Mouse (Mus musculus) monocyte, adult 59 days (primary cell): ENCODE results near the gene Pheta2. TPM values are rescaled to one million over a fixed set of nuclear protein-coding genes. Genes with fewer than 3 reads are reported as not detected.

Source experiments
- total RNA-seq, 2 experiments: library from RNA; stranded (reverse); gene quantifications; one replicate each; pipeline ENCODE4 v1.2.4; 2023

Pheta2 gene
- 1 to 10 TPM; 2.3 to 3.2 TPM for total RNA-seq

GRCm38 (mm10) chr15:82338593-82339112, at the start of gene Pheta2, which contains the start of the genes Naga and Smdt1:
Gene Pheta2, plus strand, starts transcription at chr15:82338942.
Gene Naga, minus strand, starts transcription at chr15:82338925.
Gene Smdt1, plus strand, starts transcription at chr15:82338959.

GRCm38 (mm10) chr15:82298764-82299561, 39.8 kb upstream of the Pheta2 start, which contains the start of gene Wbp2nl:
Gene Wbp2nl, plus strand, starts transcription at chr15:82298954.

GRCm38 (mm10) chr15:82354126-82354945, 15.6 kb downstream of the Pheta2 start, which contains the start of gene Ndufa6:
Gene Ndufa6, minus strand, starts transcription at chr15:82354322.

GRCm38 (mm10) chr15:82379871-82380713, 41.4 kb downstream of the Pheta2 start, which contains the start of gene Cyp2d22:
Gene Cyp2d22, minus strand, starts transcription at chr15:82380260.

GRCm38 (mm10) chr15:82393922-82394321, 55.2 kb downstream of the Pheta2 start, which contains the start of gene Cyp2d11:
Gene Cyp2d11, minus strand, starts transcription at chr15:82394022.

Other genes with a start within 250 kb of the Pheta2 start
- gene Ccdc134, start 211.0 kb upstream of the Pheta2 start, total RNA-seq: 10 to 100 TPM; 29.5 to 50.0 TPM
- 100 to 1,000 TPM; 136 to 148 TPM for gene Srebf2, start 191.8 kb upstream of the Pheta2 start, total RNA-seq
- gene Shisa8, start 126.1 kb upstream of the Pheta2 start, total RNA-seq: not detected
- gene Tnfrsf13c, start 114.6 kb upstream of the Pheta2 start, total RNA-seq: 1 to 10 TPM; 1.2 to 1.8 TPM
- 1 to 10 TPM in 1 of 2 experiments, not detected in 1; 2.2 TPM for gene Cenpm, start 94.2 kb upstream of the Pheta2 start, total RNA-seq
- gene 1500009C09Rik, start 86.5 kb upstream of the Pheta2 start, total RNA-seq: not detected
- gene Sept3, start 64.0 kb upstream of the Pheta2 start, total RNA-seq: under 1 TPM in 1 of 2 experiments, not detected in 1; 0.43 TPM
- not detected for gene Wbp2nl, start 40.0 kb upstream of the Pheta2 start, total RNA-seq
- 100 to 1,000 TPM; 243 to 249 TPM for gene Naga, start within 50 bp of the Pheta2 start, total RNA-seq
- gene Smdt1, start within 50 bp of the Pheta2 start, total RNA-seq: 100 to 1,000 TPM; 114 TPM
- 100 to 1,000 TPM; 142 to 143 TPM for gene Ndufa6, start 15.4 kb downstream of the Pheta2 start, total RNA-seq
- gene Cyp2d22, start 41.3 kb downstream of the Pheta2 start, total RNA-seq: 1 to 10 TPM; 1.6 to 3.1 TPM
- gene Cyp2d11, start 55.1 kb downstream of the Pheta2 start, total RNA-seq: not detected
- not detected for gene Cyp2d10, start 68.3 kb downstream of the Pheta2 start, total RNA-seq
- not detected for gene Cyp2d9, start 94.5 kb downstream of the Pheta2 start, total RNA-seq
- not detected for gene Cyp2d12, start 216.1 kb downstream of the Pheta2 start, total RNA-seq